Comparison of ENCODE assay signal across 9 mouse cellular contexts in the genomic region with DNA sequence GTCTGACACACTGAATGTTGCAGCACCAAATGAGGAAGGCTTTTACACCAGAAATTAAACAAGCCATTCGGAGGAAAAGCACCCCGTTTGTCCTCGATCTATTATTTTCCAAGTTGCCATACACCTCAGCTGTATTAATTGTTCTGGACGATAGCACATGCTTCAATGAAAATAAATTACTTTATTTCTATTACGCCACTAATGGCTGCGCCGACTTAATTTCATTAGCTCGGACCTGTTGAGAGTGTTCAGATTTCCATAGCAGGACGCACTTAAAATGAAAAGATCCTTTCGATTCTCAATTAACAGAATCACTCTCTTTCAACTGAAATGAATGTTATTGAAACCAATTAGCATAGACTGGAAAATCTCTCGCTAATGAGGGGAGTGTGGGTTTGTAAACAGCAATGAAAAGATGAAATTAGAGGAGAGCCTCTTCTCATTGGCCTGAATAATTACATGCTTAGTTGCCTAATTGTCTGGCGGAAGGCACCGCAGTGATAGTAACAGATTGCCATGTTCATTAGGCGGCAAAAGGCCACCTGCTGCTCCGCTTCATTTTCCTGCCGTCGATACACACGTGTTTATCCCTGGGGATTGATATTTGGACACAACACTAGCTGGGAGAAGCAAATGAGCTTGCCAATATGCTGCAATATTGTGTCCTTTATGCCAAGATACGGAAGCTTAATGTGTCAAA.
DNase-seq lines count a peak whose midpoint lies in the region; ATAC-seq and TF ChIP-seq lines count a peak whose summit lies in the region.
"Had no signal": no experiment of that assay in that cellular context is flagged by ENCODE, and none has a peak within 500 bp of the region (broad histone marks: within the 10 kb centered on the region; RNA-seq: fewer than 3 reads in every experiment).

No protein-coding gene starts in this region.

- H3K4me1 ChIP-seq in forebrain, embryonic 14.5 days (ENCODE audit: control insufficient read depth, insufficient read depth, low read length), result peaks cover 7% of the 10 kb centered on the region; the same call in 1 of the 2 replicates
- H3K4me1 ChIP-seq in limb, embryonic 12.5 days (replicated peaks), result peaks cover 28% of the 10 kb centered on the region
- no peaks in the 10 kb centered on the region for H3K4me1 ChIP-seq in heart, adult 2 months (ENCODE audit: control insufficient read depth, insufficient read depth, low read length)

- no peak for TF ChIP-seq CTCF in heart, adult 2 months (IDR thresholded peaks at IDR 0.05)

- peaks cover 71% of the 10 kb centered on the region for H3K27me3 ChIP-seq in forebrain, embryonic 14.5 days (replicated peaks; ENCODE audit: control insufficient read depth, insufficient read depth, low read length)
- peaks cover 47% of the 10 kb centered on the region for H3K27me3 ChIP-seq in limb, embryonic 12.5 days
- H3K27me3 ChIP-seq in heart, adult 2 months (ENCODE audit: control insufficient read depth, insufficient read depth, low read length), result no peaks in the 10 kb centered on the region

- peak; percentile 7 for DNase-seq in right cerebral cortex, postnatal 25 days
- DNase-seq in right cerebral cortex, postnatal 36 days (ENCODE audit: low spot score in 2 of 2), result no peak
- peak; percentile 96 for DNase-seq in forebrain, embryonic 14.5 days (ENCODE audit: low spot score)
- no peak for DNase-seq in heart, adult 2 months
- no peak for DNase-seq in heart, postnatal 36 days
- DNase-seq in yolk sac, embryonic 10.5 days (ENCODE audit: low spot score), result no peak
- DNase-seq: thymus, postnatal 4 days had no signal

- H3K27ac ChIP-seq in forebrain, embryonic 14.5 days (ENCODE audit: low read depth, low read length), result no peak overlapping the region
- no peak overlapping the region for H3K27ac ChIP-seq in limb, embryonic 12.5 days
- no peak overlapping the region for H3K27ac ChIP-seq in heart, adult 2 months

- peak; percentile 97 for ATAC-seq in forebrain, embryonic 14.5 days
- ATAC-seq in limb, embryonic 12.5 days (ENCODE audit: insufficient number of reproducible peaks, insufficient read depth, low FRiP score, low TSS enrichment, low read depth), result no peak

- TF ChIP-seq POLR2A in heart, adult 2 months (IDR thresholded peaks at IDR 0.05; ENCODE audit: insufficient read depth, low read depth, low read length), result no peak

- H3K79me2 ChIP-seq in heart, adult 2 months (replicated peaks; ENCODE audit: control insufficient read depth, insufficient read depth, low read length), result no peaks in the 10 kb centered on the region

- H3K9me3 ChIP-seq in forebrain, embryonic 14.5 days (replicated peaks; ENCODE audit: control insufficient read depth, low read length), result no peaks in the 10 kb centered on the region
- H3K9me3 ChIP-seq in limb, embryonic 12.5 days, result no peaks in the 10 kb centered on the region
- H3K9me3 ChIP-seq: G1E had no signal

- H3K4me3 ChIP-seq in forebrain, embryonic 14.5 days (ENCODE audit: low read depth, low read length), result peak overlapping the region; percentile 6; the same call in 1 of the 2 replicates
- peak overlapping the region; percentile 7; the same call in 1 of the 2 replicates for H3K4me3 ChIP-seq in limb, embryonic 12.5 days (replicated peaks)
- H3K4me3 ChIP-seq in heart, adult 2 months, result no peak overlapping the region

- no peaks in the 10 kb centered on the region for H3K36me3 ChIP-seq in forebrain, embryonic 14.5 days (ENCODE audit: control insufficient read depth, insufficient read depth, low read length)
- H3K36me3 ChIP-seq in limb, embryonic 12.5 days, result no peaks in the 10 kb centered on the region
- no peaks in the 10 kb centered on the region for H3K36me3 ChIP-seq in heart, adult 2 months (ENCODE audit: control insufficient read depth, insufficient read depth, low read length)
- H3K36me3 ChIP-seq: G1E had no signal

- WGBS in forebrain, embryonic 14.5 days, result 4% methylated on average over 19 of the region's 19 CpGs
- 32% methylated on average over 19 of the region's 19 CpGs for WGBS in limb, embryonic 12.5 days
- WGBS in heart, adult 2 months, result 87% methylated on average over 19 of the region's 19 CpGs

- intact Hi-C loops in heart, adult 2 months (cut with DNase I), result no loop called here
- intact Hi-C loops in heart, postnatal 36 days (cut with DNase I), result no loop called here

- no peak for TF ChIP-seq EP300 in heart, adult 2 months (IDR thresholded peaks at IDR 0.05; ENCODE audit: insufficient read depth, low read depth, low read length)

- peak overlapping the region; percentile 42 for H3K4me2 ChIP-seq in forebrain, embryonic 14.5 days (ENCODE audit: low read length)
- H3K4me2 ChIP-seq in limb, embryonic 12.5 days, result peak overlapping the region; percentile 42

- no peak overlapping the region for H3K9ac ChIP-seq in forebrain, embryonic 14.5 days (ENCODE audit: low read length)
- no peak overlapping the region for H3K9ac ChIP-seq in limb, embryonic 12.5 days (replicated peaks)
- H3K9ac ChIP-seq in heart, adult 2 months (ENCODE audit: low read depth, low read length), result no peak overlapping the region

Comparison
In these comparisons a context has a peak if more than half of its experiments do, and no peak if none do; other contexts are left out.
1. DNase-seq: peak in right cerebral cortex, postnatal 25 days (single experiment) and forebrain, embryonic 14.5 days (single experiment); none in right cerebral cortex, postnatal 36 days (0 of 2), heart, adult 2 months (0 of 2), heart, postnatal 36 days (0 of 2) and yolk sac, embryonic 10.5 days (single experiment).